31 mouse cellular contexts compared by ENCODE assay signal in the genomic region with DNA sequence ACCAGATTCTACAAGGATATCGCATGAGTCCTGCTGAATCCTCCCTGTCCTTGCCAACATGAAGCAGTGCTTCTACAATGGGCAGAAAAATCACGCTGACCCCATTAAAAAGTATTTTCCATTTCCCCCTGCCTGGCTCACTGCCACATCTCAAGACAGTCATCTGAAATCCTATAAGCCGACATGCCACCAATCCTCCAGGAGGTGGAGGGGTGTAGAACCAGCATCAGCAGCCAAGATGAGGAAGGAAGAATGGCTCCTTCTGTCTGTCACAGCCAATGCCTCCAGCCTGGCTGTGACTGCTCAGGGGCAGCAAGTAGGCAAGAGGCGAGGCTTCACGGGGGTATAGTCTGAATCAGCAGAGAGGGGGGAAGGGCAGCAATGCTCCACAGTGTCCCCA. TPM values are rescaled to one million over a fixed set of nuclear protein-coding genes. Genes with fewer than 3 reads are reported as not detected.
DNase-seq lines count a peak whose midpoint lies in the region; ATAC-seq and TF ChIP-seq lines count a peak whose summit lies in the region.
"Had no signal": no experiment of that assay in that cellular context is flagged by ENCODE, and none has a peak within 500 bp of the region (broad histone marks: within the 10 kb centered on the region; RNA-seq: fewer than 3 reads in every experiment).

No protein-coding gene starts in this region.

- 59% methylated on average over 5 of the region's 5 CpGs for whole genome bisulfite sequencing in heart, embryonic 10.5 days
- WGBS in lung, postnatal 0 days = 58% methylated on average over 5 of the region's 5 CpGs
- WGBS in lung, adult 2 months = 59% methylated on average over 5 of the region's 5 CpGs

- H3K4me2 ChIP-seq in lung, postnatal 0 days (replicated peaks; ENCODE audit: low read depth, low read length) = no peak overlapping the region
- H3K4me2 ChIP-seq: embryonic facial prominence, embryonic 12.5 days; embryonic facial prominence, embryonic 15.5 days; heart, embryonic 12.5 days; heart, embryonic 15.5 days; hindbrain, embryonic 14.5 days had no signal

- TF ChIP-seq EP300 in lung, postnatal 0 days (IDR thresholded peaks at IDR 0.05) = no peak

- H3K27me3 ChIP-seq in heart, embryonic 10.5 days (ENCODE audit: insufficient read depth, poor library complexity, severe bottlenecking) = no peaks in the 10 kb centered on the region
- H3K27me3 ChIP-seq in lung, postnatal 0 days (replicated peaks; ENCODE audit: insufficient read depth, low read length) = no peaks in the 10 kb centered on the region
- H3K27me3 ChIP-seq: CH12.LX; embryonic facial prominence, embryonic 12.5 days; embryonic facial prominence, embryonic 15.5 days; heart, embryonic 12.5 days; heart, embryonic 15.5 days had no signal

- no peak for TF ChIP-seq POLR2A in lung, adult 2 months (IDR thresholded peaks at IDR 0.05; ENCODE audit: borderline replicate concordance, extremely low read depth, low read depth, low read length)

- TF ChIP-seq CTCF in gastrocnemius, adult 2 months (IDR thresholded peaks at IDR 0.05) = no peak
- peak; percentile 10; the same call in 1 of the 2 replicates for TF ChIP-seq CTCF in lung, postnatal 0 days (IDR thresholded peaks at IDR 0.05)
- TF ChIP-seq CTCF in lung, adult 2 months (IDR thresholded peaks at IDR 0.05; ENCODE audit: insufficient read depth, low read length) = no peak

- H3K36me3 ChIP-seq in heart, embryonic 10.5 days = no peaks in the 10 kb centered on the region
- no peaks in the 10 kb centered on the region for H3K36me3 ChIP-seq in lung, postnatal 0 days (ENCODE audit: insufficient read depth, low read length)
- H3K36me3 ChIP-seq: embryonic facial prominence, embryonic 12.5 days; embryonic facial prominence, embryonic 15.5 days; G1E; heart, embryonic 12.5 days; heart, embryonic 15.5 days had no signal

- H3K4me1 ChIP-seq in heart, embryonic 10.5 days = peaks cover 62% of the 10 kb centered on the region
- H3K4me1 ChIP-seq in lung, postnatal 0 days (ENCODE audit: insufficient read depth, low read depth, low read length) = peaks cover 4% of the 10 kb centered on the region; the same call in 1 of the 2 replicates
- H3K4me1 ChIP-seq in lung, adult 2 months (ENCODE audit: control insufficient read depth, insufficient read depth, low read length) = peaks cover 8% of the 10 kb centered on the region

- DNase-seq in gastrocnemius, adult 2 months = no peak
- no peak for DNase-seq in gastrocnemius, postnatal 4 days (ENCODE audit: low spot score in 2 of 2)
- DNase-seq in heart, embryonic 10.5 days (ENCODE audit: low spot score) = no peak
- DNase-seq in heart, adult 9 months (ENCODE audit: low spot score in 2 of 2) = no peak
- no peak for DNase-seq in lung, postnatal 0 days (ENCODE audit: low spot score)
- no peak for DNase-seq in lung, adult 2 months
- no peak for DNase-seq in right cerebral cortex, postnatal 36 days (ENCODE audit: low spot score in 2 of 2)
- DNase-seq: adrenal gland, adult 2 months; adrenal gland, postnatal 25 days; B cell, adult 2 months; cerebellum, adult 11 months; cerebellum, adult 2 months; cerebellum, adult 9-11 months; cerebellum, postnatal 25 days; forebrain, postnatal 0 days; gastrocnemius, postnatal 10 days; gastrocnemius, postnatal 36 days; heart, postnatal 14 days; heart, postnatal 4 days; kidney, adult 18-20 months had no signal

- peak overlapping the region; percentile 82 for H3K27ac ChIP-seq in gastrocnemius, adult 2 months
- H3K27ac ChIP-seq in heart, embryonic 10.5 days = 0 out of 2 replicates have a peak overlapping the region, but pooled peaks have one; percentile 16
- H3K27ac ChIP-seq in lung, postnatal 0 days (ENCODE audit: low read length) = no peak overlapping the region
- H3K27ac ChIP-seq: embryonic facial prominence, embryonic 12.5 days; embryonic facial prominence, embryonic 15.5 days; hindbrain, embryonic 14.5 days; hindbrain, postnatal 0 days had no signal

- H3K4me3 ChIP-seq in gastrocnemius, adult 2 months = no peak overlapping the region
- H3K4me3 ChIP-seq in heart, embryonic 10.5 days = no peak overlapping the region
- H3K4me3 ChIP-seq in lung, postnatal 0 days (ENCODE audit: low read depth, low read length) = no peak overlapping the region
- no peak overlapping the region for H3K4me3 ChIP-seq in lung, adult 2 months (replicated peaks; ENCODE audit: extremely low read depth, low read depth, low read length)
- H3K4me3 ChIP-seq: embryonic facial prominence, embryonic 12.5 days; embryonic facial prominence, embryonic 15.5 days; heart, embryonic 12.5 days; heart, embryonic 15.5 days had no signal

- H3K9ac ChIP-seq in lung, postnatal 0 days (replicated peaks; ENCODE audit: low read depth) = no peak overlapping the region
- H3K9ac ChIP-seq: embryonic facial prominence, embryonic 12.5 days; embryonic facial prominence, embryonic 15.5 days; forebrain, postnatal 0 days; heart, embryonic 12.5 days; heart, embryonic 15.5 days; hindbrain, embryonic 14.5 days had no signal

- no peak for ATAC-seq in lung, postnatal 0 days
- ATAC-seq: forebrain, embryonic 14.5 days; forebrain, postnatal 0 days; hindbrain, postnatal 0 days; inflammation-experienced regulatory T-cells, adult 6 months; intestine, embryonic 16.5 days had no signal

- H3K9me3 ChIP-seq in heart, embryonic 10.5 days = no peaks in the 10 kb centered on the region
- no peaks in the 10 kb centered on the region for H3K9me3 ChIP-seq in lung, postnatal 0 days (ENCODE audit: low read length)
- H3K9me3 ChIP-seq: embryonic facial prominence, embryonic 12.5 days; embryonic facial prominence, embryonic 15.5 days; G1E; heart, embryonic 12.5 days; heart, embryonic 15.5 days had no signal

- intact Hi-C loops in gastrocnemius, adult 2 months (cut with DNase I) = no loop called here

RNA-seq across cellular contexts. Expression of a gene that starts 47.2 kb away (rescaled TPM):
- 10 to 100 TPM; 38.5 to 56.1 TPM for total RNA-seq in gastrocnemius, adult 2 months (2021)
- total RNA-seq in gastrocnemius, postnatal 4 days (2021) = 10 to 100 TPM; 56.8 to 65.5 TPM
- polyA plus RNA-seq in heart, embryonic 10.5 days (2016; fragmentation: Nextera tagmentation; extraction: Ambion mirVana) = 41.9 and 60.6 TPM in 2 replicates
- polyA plus RNA-seq in lung, postnatal 0 days (2015; fragmentation: Nextera tagmentation; extraction: Ambion mirVana) = 50.1 and 50.7 TPM in 2 replicates
- polyA plus RNA-seq in lung, adult 2 months (2012; rRNA removed) = 53.6 and 71.3 TPM in 2 replicates
